Mouse (Mus musculus) cerebellum, adult 2 months (tissue): ENCODE measurements around the gene Kif27.

Experiments used
- CTCF ChIP-seq: fragments of 200-500 bp; IDR thresholded peaks from 2 replicates; pipeline ENCODE4 v1.5.1; 2011; ENCODE audit warnings: low read depth, mild to moderate bottlenecking, control low read depth, low read length, moderate library complexity, borderline replicate concordance; ENCODE audit not compliant: insufficient read depth
- POLR2A ChIP-seq: fragments of 200-500 bp; IDR thresholded peaks from 2 replicates; pipeline ENCODE4 v1.6.1; 2011; ENCODE audit warnings: low read length, control low read depth, borderline replicate concordance; ENCODE audit not compliant: insufficient read depth

DNA sequence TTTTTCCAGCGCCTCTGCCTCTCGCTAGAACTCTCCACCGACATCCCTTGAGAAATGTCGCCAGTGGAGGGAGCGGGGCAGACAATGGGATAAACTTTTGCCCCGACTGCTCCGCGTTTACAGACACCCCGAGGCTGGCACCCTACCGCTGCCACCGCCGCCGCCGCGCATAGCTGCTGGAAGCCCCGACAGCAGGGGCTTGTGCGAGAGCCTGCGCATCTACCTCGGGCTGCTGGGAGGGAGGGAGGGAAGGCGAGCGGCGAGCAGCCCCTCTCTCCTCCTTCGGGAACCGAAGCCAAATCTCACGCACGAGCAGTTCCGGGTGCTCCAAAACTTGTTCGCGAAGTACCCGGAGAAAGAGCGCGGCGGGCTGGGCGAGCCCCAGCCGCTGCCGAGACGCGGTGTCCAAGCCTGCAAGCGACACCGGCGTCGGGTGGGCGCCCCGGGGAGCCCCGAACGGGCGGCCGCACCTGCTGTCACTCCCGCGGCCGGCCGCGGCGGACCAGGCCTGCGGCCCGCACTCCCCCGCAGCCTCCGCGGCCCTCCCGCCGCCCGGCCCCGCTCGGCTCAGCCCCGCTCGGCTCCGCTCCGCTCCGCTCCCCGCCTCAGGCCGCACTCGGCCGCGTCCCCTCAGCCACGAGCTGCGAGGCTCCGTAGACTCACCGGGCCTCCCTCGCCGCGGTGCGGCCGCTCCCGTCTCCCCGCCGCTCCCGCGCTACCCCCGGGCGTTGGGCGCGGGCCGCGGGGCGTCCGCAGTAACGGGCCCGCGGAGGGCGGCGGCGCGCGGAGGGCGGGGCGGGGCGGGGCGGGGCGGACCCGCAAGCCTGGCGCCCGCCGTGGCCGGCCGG is 85.3 kb downstream of the Kif27 start:
- TF ChIP-seq CTCF = no peak
- no peak for TF ChIP-seq POLR2A
